16 mouse cellular contexts compared by ENCODE assay signal in genomic region chr3:11213996-11214395, GRCm38 (mm10).
"Had no signal": no experiment of that assay in that cellular context is flagged by ENCODE, and none has a peak within 500 bp of the region (broad histone marks: within the 10 kb centered on the region; RNA-seq: fewer than 3 reads in every experiment).

No protein-coding gene starts in this region.

- H3K4me3 ChIP-seq: layer of hippocampus, adult 2 months; left cerebral cortex, adult 2 months; liver, embryonic 13.5 days; midbrain, embryonic 12.5 days; midbrain, embryonic 15.5 days; myocyte; neural tube, embryonic 13.5 days had no signal

- H3K9me3 ChIP-seq: liver, embryonic 13.5 days; midbrain, embryonic 12.5 days; midbrain, embryonic 15.5 days; neural tube, embryonic 13.5 days had no signal

- H3K9ac ChIP-seq: liver, embryonic 13.5 days; midbrain, embryonic 12.5 days; midbrain, embryonic 15.5 days; neural tube, embryonic 13.5 days had no signal

- H3K27me3 ChIP-seq: liver, embryonic 13.5 days; midbrain, embryonic 12.5 days; midbrain, embryonic 15.5 days; neural tube, embryonic 13.5 days had no signal

- H3K4me2 ChIP-seq: liver, embryonic 13.5 days had no signal

- H3K4me1 ChIP-seq: liver, embryonic 13.5 days; midbrain, embryonic 12.5 days; midbrain, embryonic 15.5 days; neural tube, embryonic 13.5 days had no signal

- ATAC-seq: midbrain, embryonic 15.5 days had no signal

- DNase-seq: kidney, postnatal 25 days; layer of hippocampus, adult 9-11 months; layer of hippocampus, postnatal 36 days; liver, embryonic 13.5 days; lung, adult 2 months; lung, postnatal 14 days; lung, postnatal 4 days; thymus, adult 18-20 months; thymus, postnatal 36 days had no signal

- H3K27ac ChIP-seq: kidney, postnatal 0 days; layer of hippocampus, adult 2 months; left cerebral cortex, adult 2 months; liver, embryonic 13.5 days; midbrain, embryonic 12.5 days; midbrain, embryonic 15.5 days; neural tube, embryonic 13.5 days had no signal

- H3K36me3 ChIP-seq: liver, embryonic 13.5 days; midbrain, embryonic 12.5 days; midbrain, embryonic 15.5 days; neural tube, embryonic 13.5 days had no signal
